Comparison of ENCODE assay signal across 9 mouse cellular contexts in the genomic region with DNA sequence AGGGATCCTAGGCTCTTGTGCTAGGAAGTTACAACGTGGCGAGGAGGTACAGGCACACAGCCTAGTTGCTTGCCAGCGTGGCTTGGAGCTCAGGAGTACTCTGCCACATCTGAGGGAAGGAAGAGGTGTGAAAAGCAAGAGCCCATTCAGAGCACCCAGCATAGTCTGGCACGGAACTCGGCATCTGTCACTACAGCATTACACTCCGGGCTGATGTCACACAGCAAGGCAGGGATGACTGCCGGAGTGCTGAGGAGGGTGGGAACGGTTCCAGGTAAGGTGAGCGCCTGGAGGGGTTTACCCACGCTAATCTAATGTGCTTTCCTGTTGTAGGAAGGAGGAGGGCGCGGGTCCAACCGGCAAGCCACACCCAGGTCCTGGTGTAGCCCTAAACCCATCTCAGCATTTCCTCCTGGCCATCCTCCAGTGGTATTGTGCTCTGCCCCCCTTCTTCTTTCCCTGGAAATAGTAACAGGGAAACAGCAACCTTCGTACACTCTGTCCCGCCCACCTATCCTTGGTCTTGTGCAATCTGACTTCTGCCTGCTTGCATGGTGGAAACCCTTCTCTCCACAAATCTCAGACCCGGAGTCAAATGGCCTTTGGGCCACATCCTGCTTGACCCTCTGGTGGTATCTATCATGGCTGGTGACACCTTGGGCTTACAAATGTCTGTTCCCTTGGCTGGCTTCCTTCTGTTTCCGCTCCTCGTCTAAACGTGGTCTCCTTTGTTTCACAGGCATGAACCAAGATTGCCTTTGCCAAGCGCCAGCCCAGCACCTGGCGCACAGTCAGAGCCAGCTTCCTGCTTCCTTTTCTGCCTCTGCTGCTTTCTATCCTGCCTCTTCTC. TPM values are rescaled to one million over a fixed set of nuclear protein-coding genes. Genes with fewer than 3 reads are reported as not detected.
DNase-seq lines count a peak whose midpoint lies in the region; ATAC-seq and TF ChIP-seq lines count a peak whose summit lies in the region.
"Had no signal": no experiment of that assay in that cellular context is flagged by ENCODE, and none has a peak within 500 bp of the region (broad histone marks: within the 10 kb centered on the region; RNA-seq: fewer than 3 reads in every experiment).

No protein-coding gene starts in this region.

- DNase-seq in CD4-positive helper T cell, adult 2 months (ENCODE audit: low read depth, low spot score): peak; percentile 54
- peak; percentile 40 to 45 for DNase-seq in adrenal gland, adult 18-20 months (ENCODE audit: low spot score in 2 of 2)
- DNase-seq in heart, postnatal 0 days (ENCODE audit: low spot score): peak; percentile 64
- peak; percentile 43 for DNase-seq in layer of hippocampus, adult 9-10 months (ENCODE audit: low spot score)
- DNase-seq in lung, postnatal 36 days: peak; percentile 93
- peak; percentile 56 for DNase-seq in thymus, postnatal 4 days

- 55% methylated on average over 21 of the region's 21 CpGs for WGBS in forebrain, embryonic 16.5 days
- 26% methylated on average over 21 of the region's 21 CpGs for WGBS in heart, postnatal 0 days

- no peak for TF ChIP-seq CTCF in heart, postnatal 0 days (IDR thresholded peaks at IDR 0.05; ENCODE audit: low read depth)

- H3K36me3 ChIP-seq in forebrain, embryonic 16.5 days (ENCODE audit: control insufficient read depth, insufficient read depth): peaks cover 28% of the 10 kb centered on the region
- peaks cover 81% of the 10 kb centered on the region for H3K36me3 ChIP-seq in heart, postnatal 0 days (replicated peaks; ENCODE audit: control insufficient read depth, insufficient read depth, low read length)

- H3K27me3 ChIP-seq in forebrain, embryonic 16.5 days (replicated peaks; ENCODE audit: control insufficient read depth, insufficient read depth, low read length): no peaks in the 10 kb centered on the region
- H3K27me3 ChIP-seq in heart, postnatal 0 days (ENCODE audit: control insufficient read depth, insufficient read depth, low read length): no peaks in the 10 kb centered on the region

- peak; percentile 68 for ATAC-seq in forebrain, embryonic 16.5 days
- peak; percentile 57 for ATAC-seq in heart, postnatal 0 days (ENCODE audit: insufficient read depth, low read depth)
- ATAC-seq in erythroblast, adult 5-6 weeks (replicated peaks; ENCODE audit: low FRiP score, poor library complexity, severe bottlenecking): no peak

- H3K4me1 ChIP-seq in forebrain, embryonic 16.5 days (replicated peaks; ENCODE audit: control insufficient read depth, insufficient read depth, low read length): peaks cover 25% of the 10 kb centered on the region
- peaks cover 19% of the 10 kb centered on the region for H3K4me1 ChIP-seq in heart, postnatal 0 days (ENCODE audit: control insufficient read depth, insufficient read depth)

- H3K27ac ChIP-seq in forebrain, embryonic 16.5 days (ENCODE audit: low read length): peak overlapping the region; percentile 56
- peak overlapping the region; percentile 36 for H3K27ac ChIP-seq in heart, postnatal 0 days (ENCODE audit: low read depth)

- H3K4me3 ChIP-seq in forebrain, embryonic 16.5 days (replicated peaks; ENCODE audit: low read length): no peak overlapping the region
- no peak overlapping the region for H3K4me3 ChIP-seq in heart, postnatal 0 days (ENCODE audit: low read depth, low read length)

- no peak overlapping the region for H3K9ac ChIP-seq in forebrain, embryonic 16.5 days (replicated peaks; ENCODE audit: low read depth, low read length)
- H3K9ac ChIP-seq in heart, postnatal 0 days (replicated peaks; ENCODE audit: low read depth, low read length): no peak overlapping the region

- H3K4me2 ChIP-seq in forebrain, embryonic 16.5 days (ENCODE audit: low read length): no peak overlapping the region
- no peak overlapping the region for H3K4me2 ChIP-seq in heart, postnatal 0 days (ENCODE audit: low read depth, low read length)

- no peak for TF ChIP-seq EP300 in heart, postnatal 0 days (IDR thresholded peaks at IDR 0.05; ENCODE audit: low read depth)

- no peaks in the 10 kb centered on the region for H3K9me3 ChIP-seq in forebrain, embryonic 16.5 days (ENCODE audit: control insufficient read depth, low read length)
- no peaks in the 10 kb centered on the region for H3K9me3 ChIP-seq in heart, postnatal 0 days (replicated peaks; ENCODE audit: control insufficient read depth, low read length)

RNA-seq across cellular contexts. Expression of gene Treh, which starts 18.9 kb away (rescaled TPM):
- not detected for total RNA-seq in adrenal gland, adult 18-20 months (2021)
- polyA plus RNA-seq in forebrain, embryonic 16.5 days (2015; fragmentation: Nextera tagmentation; extraction: Ambion mirVana): not detected in 2 replicates
- not detected in 2 replicates for total RNA-seq in heart, postnatal 0 days (2014; rRNA removed; ENCODE audit: low replicate concordance)
- polyA plus RNA-seq in heart, postnatal 0 days (2015; fragmentation: Nextera tagmentation; extraction: Ambion mirVana): not detected in 2 replicates
- not detected in 2 replicates for total RNA-seq in erythroblast, adult 5-6 weeks (2015; ENCODE audit: low replicate concordance)
- total RNA-seq in erythroblast, adult 5-6 weeks (2017; ENCODE audit: low replicate concordance): not detected in 2 replicates
- total RNA-seq: adrenal gland, postnatal 4 days had no signal

RNA-seq across cellular contexts. Expression of gene Phldb1, which starts 43.1 kb away (rescaled TPM):
- total RNA-seq in adrenal gland, adult 18-20 months (2021): 10 to 100 TPM; 24.1 to 60.8 TPM
- polyA plus RNA-seq in forebrain, embryonic 16.5 days (2015; fragmentation: Nextera tagmentation; extraction: Ambion mirVana): 45.0 and 53.6 TPM in 2 replicates
- total RNA-seq in heart, postnatal 0 days (2014; rRNA removed; ENCODE audit: low replicate concordance): 96.0 and 138 TPM in 2 replicates
- polyA plus RNA-seq in heart, postnatal 0 days (2015; fragmentation: Nextera tagmentation; extraction: Ambion mirVana): 25.8 and 28.0 TPM in 2 replicates
- total RNA-seq in erythroblast, adult 5-6 weeks (2015; ENCODE audit: low replicate concordance): 0.42 and 6.1 TPM in 2 replicates
- total RNA-seq in erythroblast, adult 5-6 weeks (2017; ENCODE audit: low replicate concordance): 2.9 TPM in 2 replicates

Comparison
In these comparisons a context has a peak if more than half of its experiments do, and no peak if none do; other contexts are left out.
1. DNase-seq: peak in every context shown above with its lines; median percentile 93 in lung, postnatal 36 days; 64 in heart, postnatal 0 days; 56 in thymus, postnatal 4 days; 54 in CD4-positive helper T cell, adult 2 months; 43 in layer of hippocampus, adult 9-10 months; 42 in adrenal gland, adult 18-20 months.